Mouse (Mus musculus): ENCODE data around the gene Slc23a4. TPM values are rescaled to one million over a fixed set of nuclear protein-coding genes. Genes with fewer than 3 reads are reported as not detected.

The Slc23a4 gene
- polyA plus RNA-seq, 1 experiment from 2014 or later, result 0.40 TPM

Other genes starting within 250 kb of the Slc23a4 start
- 5.2 and 6.3 TPM in 2 replicates for gene Agbl3, start 208.0 kb downstream of the Slc23a4 start, polyA plus RNA-seq (2016; fragmentation: Nextera tagmentation; extraction: Ambion mirVana)
- 1.5 and 1.8 TPM in 2 replicates for gene Tmem140, start 125.3 kb downstream of the Slc23a4 start, polyA plus RNA-seq (2016; fragmentation: Nextera tagmentation; extraction: Ambion mirVana)
- gene Cyren, start 110.3 kb downstream of the Slc23a4 start, polyA plus RNA-seq (2016; fragmentation: Nextera tagmentation; extraction: Ambion mirVana), result 16.4 and 16.8 TPM in 2 replicates
- gene Wdr91, start 77.5 kb downstream of the Slc23a4 start, polyA plus RNA-seq (2016; fragmentation: Nextera tagmentation; extraction: Ambion mirVana), result 11.0 and 12.3 TPM in 2 replicates
- not detected in 2 replicates for gene Stra8, start 68.2 kb downstream of the Slc23a4 start, polyA plus RNA-seq (2016; fragmentation: Nextera tagmentation; extraction: Ambion mirVana)
- gene Cnot4, start 145.3 kb upstream of the Slc23a4 start, polyA plus RNA-seq (2016; fragmentation: Nextera tagmentation; extraction: Ambion mirVana), result 31.2 and 34.9 TPM in 2 replicates
- 58.6 and 62.0 TPM in 2 replicates for gene Nup205, start 189.0 kb upstream of the Slc23a4 start, polyA plus RNA-seq (2016; fragmentation: Nextera tagmentation; extraction: Ambion mirVana)

Data from forebrain, embryonic 12.5 days (tissue).